Mouse (Mus musculus) right cerebral cortex, adult 18-20 months (tissue): Measurements from ENCODE around the gene Cdk4.

Experiments
- DNase-seq: peaks from one replicate; pipeline ENCODE4 v3.0.0; 2022; ENCODE audit warnings: mixed read lengths

The Cdk4 gene

GRCm38 (mm10) chr10:127063239-127063872, at the start of gene Cdk4:
Cdk4 (plus strand) TSS chr10:127063534.
- peak; percentile 99 for DNase-seq

GRCm38 (mm10) chr10:127016488-127016887, 46.8 kb upstream of the Cdk4 start:
- DNase-seq = no peak

- DNase-seq = no peak
These were observed 46.3 kb upstream of the Cdk4 start for GRCm38 (mm10) chr10:127017071-127017470.

GRCm38 (mm10) chr10:127018422-127018821, 44.9 kb upstream of the Cdk4 start:
- DNase-seq = no peak

- DNase-seq = peak; percentile 91
These were observed 32.7 kb upstream of the Cdk4 start, which contains the start of gene Tsfm for GRCm38 (mm10) chr10:127030336-127031296. Tsfm (minus strand) TSS chr10:127030840.

GRCm38 (mm10) chr10:127033301-127033741, 30.0 kb upstream of the Cdk4 start:
- no peak for DNase-seq

- no peak for DNase-seq
These were observed 27.1 kb upstream of the Cdk4 start for GRCm38 (mm10) chr10:127036273-127036672.

- DNase-seq = no peak
These were observed 25.7 kb upstream of the Cdk4 start for GRCm38 (mm10) chr10:127037641-127038040.

- DNase-seq = peak; percentile 66
These were observed 22.6 kb upstream of the Cdk4 start for GRCm38 (mm10) chr10:127040569-127041214.

- no peak for DNase-seq
These were observed 22.0 kb upstream of the Cdk4 start, which contains the start of the genes Mettl1 and Eef1akmt3 for GRCm38 (mm10) chr10:127041274-127041766. Mettl1 (plus strand) TSS chr10:127041414. Eef1akmt3 (minus strand) TSS chr10:127041513.

- peak; percentile 90 for DNase-seq
These were observed 21.5 kb upstream of the Cdk4 start for GRCm38 (mm10) chr10:127041774-127042338.

GRCm38 (mm10) chr10:127042468-127043115, 20.7 kb upstream of the Cdk4 start:
- DNase-seq = no peak

- DNase-seq = no peak
These were observed 20.1 kb upstream of the Cdk4 start for GRCm38 (mm10) chr10:127043187-127043586.

GRCm38 (mm10) chr10:127047954-127048353, 15.4 kb upstream of the Cdk4 start, which contains the start of gene Cyp27b1:
Cyp27b1 (plus strand) TSS chr10:127048250.
- no peak for DNase-seq

- no peak for DNase-seq
These were observed 14.5 kb upstream of the Cdk4 start for GRCm38 (mm10) chr10:127048608-127049394.

- no peak for DNase-seq
These were observed 13.8 kb upstream of the Cdk4 start for GRCm38 (mm10) chr10:127049395-127050118.

- DNase-seq = no peak
These were observed 13.2 kb upstream of the Cdk4 start for GRCm38 (mm10) chr10:127050119-127050474.

- no peak for DNase-seq
These were observed 8.7 kb upstream of the Cdk4 start for GRCm38 (mm10) chr10:127054646-127055045.

GRCm38 (mm10) chr10:127055406-127055805, 7.9 kb upstream of the Cdk4 start:
- no peak for DNase-seq

- DNase-seq = no peak
These were observed 6.8 kb upstream of the Cdk4 start for GRCm38 (mm10) chr10:127056490-127056889.
